Mouse (Mus musculus) ES-CJ7 (cell line): ENCODE results near the gene Slc44a1.

Experiments used
- DNase-seq: peaks from one replicate; pipeline ENCODE4 v3.0.0; 2011; ENCODE audit warnings: low read depth, low spot score

The Slc44a1 gene

DNA sequence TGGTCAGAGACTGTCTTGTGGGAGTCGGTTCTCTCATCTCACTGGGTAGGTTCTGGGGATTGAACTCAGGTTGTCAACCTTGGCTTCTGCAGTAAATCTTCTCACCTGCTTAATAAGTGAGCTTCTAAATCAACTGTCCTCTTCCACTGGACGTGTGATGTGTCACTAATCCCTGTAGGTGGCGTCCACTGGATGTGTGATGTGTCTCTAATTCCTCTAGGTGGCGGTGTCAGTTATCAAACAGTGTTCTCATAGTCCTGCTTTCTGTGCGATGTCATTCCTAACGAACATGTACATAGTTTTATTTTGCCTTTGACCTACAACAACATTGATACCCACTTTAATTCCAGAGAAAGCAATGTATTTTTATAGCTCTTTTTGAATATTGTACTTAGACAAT is 160.2 kb downstream of the Slc44a1 start:
- DNase-seq: peak; percentile 82

DNA sequence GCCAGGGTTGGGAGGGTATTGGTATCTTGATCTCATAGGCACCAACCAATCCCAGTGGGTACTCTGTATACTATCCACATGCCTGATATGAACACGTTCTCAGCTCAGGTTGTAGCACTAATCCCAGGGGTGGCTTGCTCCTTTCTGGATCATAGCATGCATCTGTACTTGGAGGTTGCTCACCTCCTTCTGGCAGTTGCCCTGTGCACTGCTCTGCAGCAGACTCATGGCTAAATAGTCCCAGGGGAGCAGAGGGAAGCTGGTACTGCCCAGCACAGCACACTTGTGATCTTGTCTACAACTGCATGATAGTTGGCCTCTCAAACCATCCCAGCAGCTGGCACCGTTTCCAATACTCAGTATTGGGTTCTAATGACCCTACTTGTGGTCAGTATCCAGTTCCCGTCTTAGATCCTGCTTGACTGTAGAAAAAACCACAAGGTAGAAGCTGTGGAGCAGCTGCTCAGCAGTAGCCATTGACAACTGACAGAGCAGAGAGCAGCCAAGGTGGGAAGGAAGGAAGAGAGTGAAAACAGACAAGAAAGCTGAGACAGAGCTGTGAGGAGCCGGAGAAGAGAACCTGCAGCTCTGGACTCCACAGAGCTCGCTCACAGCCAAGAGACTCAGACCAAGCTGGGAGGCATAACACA is 174.5 kb downstream of the Slc44a1 start:
- DNase-seq: no peak

DNA sequence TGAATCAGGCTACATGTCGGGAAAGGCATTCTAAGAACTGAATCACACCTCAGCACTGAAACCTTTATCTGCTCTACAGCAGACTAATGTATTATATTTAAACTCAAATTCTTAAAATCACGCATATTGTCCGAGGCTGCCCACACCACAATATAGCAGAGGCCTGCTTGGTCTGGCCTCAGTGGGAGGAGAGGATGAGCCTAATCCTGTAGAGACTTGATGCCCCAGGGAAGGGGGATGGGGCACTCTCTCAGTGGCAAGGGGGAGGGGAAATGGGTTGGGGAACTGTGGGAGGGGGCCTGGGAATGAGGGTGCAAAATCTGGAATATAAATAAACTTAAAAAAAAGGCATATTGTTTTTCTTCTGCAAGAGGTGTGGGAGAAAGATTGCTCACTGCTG is 177.8 kb downstream of the Slc44a1 start:
- DNase-seq: no peak

DNA sequence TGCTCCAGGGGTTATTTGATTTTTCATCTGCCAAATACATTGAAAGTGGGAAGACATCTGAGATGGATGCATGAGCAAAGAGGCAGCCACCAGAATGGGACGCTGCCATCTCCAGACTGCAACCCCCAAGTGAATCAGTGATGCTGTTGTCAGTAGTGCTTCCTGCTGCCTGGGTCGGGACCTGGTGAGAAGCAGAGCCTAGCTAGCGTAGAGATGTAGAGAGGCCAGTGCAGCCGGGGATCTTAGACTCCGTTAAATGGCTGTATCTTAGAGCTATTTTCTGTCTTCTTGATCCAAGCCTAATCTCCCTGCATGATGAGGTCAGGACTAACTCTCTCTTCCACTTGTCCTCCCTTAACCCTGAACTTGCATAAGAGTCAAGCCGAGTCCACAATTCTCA is 179.9 kb downstream of the Slc44a1 start:
- DNase-seq: no peak

DNA sequence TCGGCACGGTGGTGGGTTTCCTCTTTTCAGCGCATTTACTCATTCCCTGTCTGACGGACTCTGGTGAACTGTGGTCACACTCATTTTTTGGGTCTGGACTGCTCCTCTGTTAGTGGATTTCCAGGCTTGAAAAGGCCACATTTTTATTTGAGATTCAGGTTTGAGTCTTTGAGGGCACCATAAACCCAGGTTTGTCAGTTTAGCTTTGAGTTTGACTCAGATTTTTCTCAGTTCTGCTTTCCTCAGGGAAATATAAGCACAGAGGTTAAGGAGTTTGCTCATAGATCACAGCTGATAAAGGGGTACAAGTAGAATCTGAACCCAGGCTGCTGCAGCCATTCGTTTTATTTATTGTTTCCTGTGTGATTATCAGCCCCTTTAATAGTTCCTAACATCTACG is 180.9 kb downstream of the Slc44a1 start:
- DNase-seq: no peak

DNA sequence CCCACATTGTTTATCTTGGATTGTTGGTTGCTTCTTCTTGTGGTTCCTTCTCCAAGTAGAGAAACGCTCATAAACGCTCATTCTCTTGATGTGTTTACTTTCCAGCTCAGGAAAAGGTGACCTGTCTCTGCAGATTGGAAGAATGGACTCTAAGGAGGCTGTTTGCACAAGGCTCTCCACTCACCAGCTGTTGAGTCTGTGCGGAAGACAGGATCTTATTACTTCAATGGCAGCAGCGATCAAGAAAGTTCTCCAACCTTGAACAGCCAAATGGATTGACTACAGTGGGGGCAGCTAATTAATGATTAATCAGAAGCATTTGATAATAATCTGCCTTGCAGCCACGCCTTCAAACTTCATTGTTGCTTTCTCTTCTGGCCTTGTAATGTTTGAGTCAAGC is 181.3 kb downstream of the Slc44a1 start:
- DNase-seq: no peak

DNA sequence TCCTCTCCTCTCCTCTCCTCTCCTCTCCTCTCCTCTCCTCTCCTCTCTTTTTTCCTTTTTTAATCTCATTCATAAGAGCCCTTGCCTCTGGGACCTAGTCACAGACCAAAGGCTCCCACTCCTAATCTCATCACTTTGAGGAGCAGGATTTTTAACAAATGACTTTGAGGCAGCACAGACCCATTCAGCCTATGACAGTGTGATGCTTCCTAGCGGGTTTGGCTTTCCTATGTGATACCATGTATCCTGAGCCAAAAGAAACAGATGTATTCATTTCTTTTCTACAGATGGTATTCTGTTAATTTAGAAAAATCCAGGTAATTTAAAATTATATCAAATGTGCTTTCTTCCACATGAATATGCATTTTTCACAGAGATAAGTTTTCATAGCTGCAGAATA is 183.5 kb downstream of the Slc44a1 start:
- no peak for DNase-seq

DNA sequence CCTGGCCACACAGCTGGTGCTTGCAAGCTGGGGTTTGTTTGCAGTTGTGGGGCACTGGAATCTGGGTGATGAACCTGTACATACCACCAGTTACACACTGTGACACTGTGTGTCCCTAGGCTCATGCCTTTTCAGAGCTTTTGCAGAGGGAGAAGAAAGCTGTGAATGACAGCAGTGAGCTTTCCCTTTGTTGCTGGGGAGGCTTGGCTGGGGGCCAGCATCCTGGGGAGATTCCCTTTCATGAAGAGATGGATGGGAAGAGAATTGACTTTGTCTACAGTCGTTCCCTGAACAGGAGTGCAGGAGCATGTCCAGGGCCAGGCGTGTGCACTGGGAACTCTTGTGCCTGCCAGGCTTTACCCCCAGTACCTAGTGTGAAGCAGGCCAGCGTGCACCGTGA is 184.6 kb downstream of the Slc44a1 start:
- no peak for DNase-seq

DNA sequence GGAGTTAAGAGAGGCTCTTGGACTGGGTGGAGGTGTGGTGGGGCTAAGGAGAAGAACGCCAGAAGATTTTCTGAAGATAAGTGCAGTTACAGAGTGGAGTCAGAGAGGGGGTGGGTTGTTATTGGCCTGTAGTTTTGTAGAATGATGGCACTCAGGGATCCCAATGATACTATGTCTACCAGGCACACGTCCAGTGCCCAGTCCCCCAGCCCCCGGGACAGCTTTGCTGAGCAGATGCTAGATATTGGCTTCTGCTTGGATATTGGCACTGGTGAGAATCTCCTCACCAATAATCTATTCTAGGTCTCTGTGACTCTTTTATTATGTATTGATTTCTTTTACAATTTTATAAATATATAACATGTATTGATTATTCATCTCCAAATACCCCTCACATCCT is 185.1 kb downstream of the Slc44a1 start:
- no peak for DNase-seq

DNA sequence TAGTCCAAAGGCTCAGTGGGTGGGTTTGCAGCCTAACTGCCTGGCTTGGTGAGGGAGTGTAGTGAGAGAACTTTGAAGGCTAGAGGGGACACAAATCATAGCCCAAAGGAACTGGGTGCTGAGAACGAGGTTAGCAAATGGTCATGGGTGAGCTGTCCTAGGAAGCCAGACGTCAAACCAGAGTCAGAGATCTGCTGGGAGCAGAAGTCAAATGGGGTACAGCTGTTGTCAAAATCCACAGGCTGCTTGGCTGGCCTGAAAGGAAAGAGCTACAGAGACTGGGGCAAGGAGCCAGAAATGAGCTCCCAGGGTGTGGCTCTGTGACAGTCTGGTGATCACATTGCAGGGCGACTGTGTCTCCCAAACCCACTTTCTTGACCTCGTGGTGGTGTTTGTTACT is 188.7 kb downstream of the Slc44a1 start:
- DNase-seq: no peak

DNA sequence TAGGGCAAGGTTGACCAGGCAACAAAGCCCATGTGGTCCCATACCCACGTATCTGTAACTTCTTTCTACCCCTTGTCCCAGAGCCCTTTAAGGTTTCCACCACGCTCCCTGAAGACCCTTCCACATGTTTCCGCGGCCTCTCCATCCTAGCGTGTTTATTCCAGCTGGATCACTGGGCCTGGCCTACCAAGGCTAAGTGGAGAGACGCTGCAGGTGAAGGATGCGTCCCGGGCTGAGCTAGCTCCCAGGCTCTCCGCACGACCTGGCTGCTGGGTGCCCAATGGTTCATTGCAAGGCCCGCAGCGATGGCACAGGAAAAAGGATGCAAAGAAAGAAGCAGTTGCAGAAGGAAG is 190.7 kb downstream of the Slc44a1 start:
- no peak for DNase-seq

DNA sequence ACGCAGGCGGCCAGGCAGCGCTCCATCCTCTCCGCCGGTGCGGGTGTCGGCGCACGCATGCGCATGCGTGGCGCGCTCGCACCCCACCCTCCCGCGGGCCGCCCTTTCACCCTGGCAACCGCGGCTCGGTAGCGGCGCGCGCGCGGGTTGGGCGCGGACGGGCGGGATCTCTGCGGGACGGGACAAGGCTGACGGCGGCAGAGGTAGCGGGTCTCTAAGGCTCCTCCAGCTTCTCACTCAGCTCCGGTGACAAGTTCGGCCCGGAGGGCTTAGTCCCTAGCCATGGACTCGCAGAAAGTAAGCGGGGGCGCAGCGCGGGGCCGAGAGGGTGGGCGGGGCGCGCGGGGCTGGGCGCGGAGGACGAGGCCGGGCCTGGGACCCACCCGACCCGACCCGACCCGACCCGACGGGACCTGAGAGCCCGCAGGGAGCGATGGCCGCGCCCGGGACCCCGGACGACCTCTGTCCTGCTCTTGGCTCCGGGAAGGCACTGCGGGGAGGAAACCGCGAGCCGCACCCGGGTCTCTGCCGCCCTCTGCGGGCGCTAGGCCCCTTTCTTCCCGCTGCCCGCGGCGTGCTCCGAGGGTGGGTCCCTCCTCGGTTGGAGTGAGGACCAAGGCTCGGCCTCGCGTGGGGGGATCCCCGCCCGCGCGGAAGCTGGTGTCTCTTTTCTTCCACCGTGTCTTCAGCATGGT is 191.2 kb downstream of the Slc44a1 start, which contains the start of gene Fsd1l:
Gene Fsd1l, plus strand, starts transcription at position 156 of the 695 bp plus-strand sequence.
- peak; percentile 71 for DNase-seq

DNA sequence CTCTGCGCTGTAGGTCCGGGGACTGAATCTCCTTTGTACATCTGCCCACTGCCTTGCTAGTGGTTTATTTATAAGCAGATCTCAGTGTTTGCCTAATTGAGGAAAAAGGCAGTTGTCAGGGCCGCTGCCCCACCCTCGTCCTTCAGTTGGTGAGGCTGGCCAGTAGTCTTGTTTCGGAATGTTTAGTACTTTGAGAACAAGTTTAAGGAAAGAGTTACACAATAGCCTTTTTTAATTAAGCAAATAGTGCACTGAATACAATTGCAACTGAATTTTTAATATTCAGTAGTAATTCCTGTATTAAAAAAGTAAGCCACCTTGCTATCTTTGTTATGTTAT is 191.8 kb downstream of the Slc44a1 start:
- DNase-seq: no peak

DNA sequence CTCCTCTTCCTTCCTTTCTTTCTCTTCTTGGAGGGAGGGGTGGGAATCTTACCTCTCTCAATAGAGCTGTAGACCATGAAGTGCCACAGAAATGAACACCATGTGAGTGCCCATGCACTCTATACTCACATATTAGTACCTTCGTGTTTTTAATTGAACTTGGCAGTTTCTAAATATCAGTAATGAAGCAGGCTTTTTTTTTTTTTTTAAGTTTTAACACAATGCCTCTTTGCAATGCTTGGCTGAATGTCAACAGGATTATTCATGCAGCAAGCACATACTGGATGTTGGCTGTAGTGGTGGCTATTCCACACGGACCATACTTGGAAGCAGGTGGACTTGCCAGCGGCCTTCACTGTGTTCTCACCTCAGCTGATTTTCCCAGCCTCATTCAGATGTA is 195.1 kb downstream of the Slc44a1 start:
- DNase-seq: no peak

DNA sequence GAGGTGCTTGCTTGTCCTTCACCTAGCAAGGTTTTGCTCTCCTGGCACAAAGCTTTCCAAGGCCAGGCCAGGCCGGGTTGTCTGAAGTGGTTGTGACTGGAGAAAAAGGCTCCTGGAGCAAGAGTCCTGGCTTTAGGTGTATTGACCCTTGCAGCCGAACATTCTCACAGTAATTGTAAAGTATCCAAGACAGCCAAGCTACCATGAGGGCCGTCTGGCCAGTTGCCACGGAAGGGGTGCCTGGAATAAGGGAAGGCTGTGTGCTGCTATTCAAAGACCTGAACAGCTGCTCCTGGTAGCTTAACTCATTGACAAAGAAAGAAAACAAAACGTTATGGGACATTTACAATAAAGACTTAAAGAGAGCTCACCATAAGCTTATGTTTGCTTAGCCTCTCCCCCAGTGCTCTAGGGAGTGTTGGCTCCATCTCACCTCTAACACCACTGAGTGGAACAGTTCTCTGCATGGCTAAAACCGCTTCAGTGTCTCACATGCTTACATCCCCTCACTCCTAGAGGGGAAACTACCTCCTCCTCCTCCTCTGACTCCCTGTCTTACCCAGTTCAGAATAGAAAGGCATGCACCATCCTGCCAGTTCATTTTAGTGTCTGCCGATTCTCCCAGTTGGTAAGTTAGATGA is 197.2 kb downstream of the Slc44a1 start:
- no peak for DNase-seq

DNA sequence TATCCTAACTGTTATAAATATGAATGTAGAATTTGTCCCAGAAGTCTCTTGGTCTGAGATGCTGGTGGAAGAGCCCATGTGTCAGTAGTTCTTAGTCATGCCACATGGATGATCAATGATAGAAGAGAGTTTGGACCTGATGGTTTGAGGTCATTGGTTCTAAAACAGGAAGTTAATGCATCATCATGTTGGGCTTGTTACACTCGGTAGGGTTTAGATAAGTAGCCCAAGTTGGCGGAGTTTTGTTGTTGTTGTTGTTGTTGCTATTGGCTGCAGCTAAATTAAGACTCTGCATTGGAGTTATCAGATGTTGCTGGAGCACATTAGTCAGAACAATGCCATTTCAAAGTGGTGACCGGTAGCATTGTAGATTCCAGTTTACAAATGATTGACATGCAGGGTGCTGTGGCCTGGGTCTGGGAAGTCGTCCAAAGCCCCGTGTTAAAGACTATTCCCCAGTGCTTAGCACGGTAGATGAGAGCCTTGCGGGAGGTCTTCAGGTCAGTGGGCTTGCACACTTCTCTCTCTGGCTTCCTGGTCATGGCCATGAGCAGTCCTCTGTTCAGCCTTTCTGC is 198.4 kb downstream of the Slc44a1 start:
- no peak for DNase-seq

DNA sequence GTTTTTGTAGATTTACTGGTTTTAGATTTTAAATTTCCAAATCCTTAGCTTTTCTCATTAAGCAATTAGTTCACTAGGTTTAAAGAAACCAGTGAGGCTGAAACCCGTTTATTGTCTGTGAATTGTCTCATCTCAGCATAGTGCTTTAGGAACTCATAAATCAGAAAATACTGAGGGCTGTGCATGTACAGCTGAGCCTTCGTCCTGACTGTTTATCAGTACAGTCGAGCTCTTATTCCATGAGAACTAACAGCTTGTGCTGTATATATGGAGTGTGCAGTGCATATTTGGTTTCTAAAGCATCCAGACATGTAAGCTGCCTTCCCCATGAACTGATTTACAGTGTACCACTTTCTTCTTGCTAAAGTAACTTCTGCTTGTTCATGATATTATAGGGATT is 217.8 kb downstream of the Slc44a1 start:
- no peak for DNase-seq

DNA sequence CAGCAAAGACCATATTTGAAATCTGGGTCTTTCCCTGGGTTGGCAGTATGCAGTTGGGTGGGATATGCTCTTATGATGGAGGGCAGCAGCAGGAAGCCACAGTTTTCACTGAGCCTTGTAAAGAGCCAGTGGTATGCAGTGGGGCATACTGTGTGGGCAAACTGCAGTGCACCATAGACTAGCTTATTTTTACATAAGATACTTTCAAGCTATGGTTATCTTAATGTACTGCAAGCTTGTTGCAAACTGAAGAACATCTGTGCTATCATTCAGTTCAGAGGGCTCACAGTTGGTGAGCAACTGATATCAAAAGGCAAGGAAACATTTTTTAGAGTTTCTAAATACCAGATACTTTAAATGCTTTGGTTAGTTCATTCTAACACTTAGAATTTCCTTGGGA is 220.5 kb downstream of the Slc44a1 start:
- no peak for DNase-seq
